Mouse (Mus musculus) right cerebral cortex, adult 2 months (tissue): ENCODE measurements around the gene Anapc11.

Source experiments
- DNase-seq, 2 experiments: peaks; one replicate each; pipeline ENCODE4 v3.0.0; 2021 to 2022; ENCODE audit warnings: low spot score in 2 of 2

Anapc11 gene

DNA sequence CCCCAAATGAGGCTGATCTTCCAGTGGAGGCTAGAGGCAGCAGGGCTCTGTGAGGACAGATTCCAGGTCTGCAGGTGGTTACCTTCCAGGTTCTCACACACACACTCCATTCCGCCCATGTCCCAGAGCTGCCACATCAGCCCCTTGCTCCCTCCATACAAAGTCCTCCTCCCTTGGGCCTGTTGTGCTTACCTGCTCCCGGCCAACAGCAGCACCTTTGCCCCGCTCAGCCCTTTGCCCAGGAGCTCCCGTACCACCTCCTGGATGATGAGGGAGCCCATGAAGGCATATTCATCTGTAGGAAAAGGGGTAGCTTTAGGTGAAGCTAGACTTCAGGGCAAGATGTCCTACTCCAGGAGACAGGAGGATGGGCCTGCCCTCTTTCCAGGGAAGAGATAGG is 59.1 kb downstream of the Anapc11 start:
- no peak for DNase-seq
